Mouse (Mus musculus): ENCODE measurements around the gene Chst5.

DNA sequence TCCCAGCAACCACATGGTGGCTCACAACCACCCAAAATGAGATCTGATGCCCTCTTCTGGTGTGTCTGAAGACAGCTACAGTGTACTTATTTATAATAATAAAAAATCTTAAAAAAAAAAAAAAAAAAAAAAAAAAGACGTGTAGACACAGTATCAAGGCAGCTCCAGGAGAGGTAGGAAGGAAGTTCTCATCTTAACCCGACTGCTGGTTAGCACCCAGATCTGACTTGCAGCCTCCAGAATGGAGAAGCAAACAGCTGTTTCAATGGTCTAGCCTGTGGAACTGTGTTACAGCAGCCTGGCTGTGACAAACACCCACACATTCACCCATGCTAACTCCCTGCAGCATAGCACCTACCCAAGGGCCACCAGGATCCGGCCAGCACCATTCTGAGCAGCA is 39.9 kb downstream of the Chst5 start:
- TF ChIP-seq CTCF (IDR thresholded peaks at IDR 0.05; ENCODE audit: extremely low read depth, insufficient read depth, insufficient read length, insufficient replicate concordance): no peak
- no peak for TF ChIP-seq POLR2A (IDR thresholded peaks at IDR 0.05; ENCODE audit: low read depth, low read length)
